Mouse (Mus musculus) right cerebral cortex, postnatal 4 days (tissue): Measurements from ENCODE around the gene Hspa2.

ENCODE experiments used
- DNase-seq: peaks from one replicate; pipeline ENCODE4 v3.0.0-alpha.2; 2022

Gene Hspa2

DNA sequence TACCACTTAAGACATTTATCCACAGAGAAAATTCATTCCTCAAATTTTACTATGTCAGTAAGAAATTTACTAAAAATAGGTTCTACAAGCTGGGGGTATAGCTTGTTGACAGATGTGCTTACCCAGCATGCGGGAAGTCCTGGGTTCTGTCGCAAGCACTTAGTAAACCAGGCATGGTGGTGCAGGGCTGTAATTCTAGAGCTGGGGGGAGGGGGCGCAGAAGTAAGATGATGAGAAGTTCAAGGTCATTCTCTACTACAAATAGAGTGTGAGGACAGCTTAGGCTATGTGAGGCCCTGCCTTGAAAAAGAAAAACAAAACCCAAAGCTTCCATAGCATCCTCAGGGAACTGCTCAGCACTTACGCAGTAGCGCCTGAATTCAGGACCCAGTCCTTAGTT lies 25.4 kb upstream of the Hspa2 start:
- no peak for DNase-seq

DNA sequence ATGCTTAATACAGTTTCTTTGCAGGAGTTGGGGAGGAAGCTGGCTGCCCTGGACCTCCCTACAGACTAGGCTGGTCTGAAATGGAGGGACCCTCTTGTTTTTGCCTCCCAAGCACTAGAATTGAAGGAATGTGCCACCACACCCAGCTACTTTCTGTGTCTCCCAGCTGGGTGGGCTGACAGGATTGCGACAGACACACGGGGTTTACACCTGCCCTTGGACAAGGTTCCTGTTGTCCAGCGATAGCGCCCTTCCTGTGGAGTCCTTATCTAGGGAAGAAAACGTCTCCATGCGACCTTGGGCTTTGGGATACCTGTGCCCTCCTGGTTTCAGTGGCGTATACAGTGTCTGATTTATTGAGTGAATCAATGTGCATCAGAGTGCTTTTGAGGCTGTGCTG lies 23.8 kb upstream of the Hspa2 start:
- no peak for DNase-seq

DNA sequence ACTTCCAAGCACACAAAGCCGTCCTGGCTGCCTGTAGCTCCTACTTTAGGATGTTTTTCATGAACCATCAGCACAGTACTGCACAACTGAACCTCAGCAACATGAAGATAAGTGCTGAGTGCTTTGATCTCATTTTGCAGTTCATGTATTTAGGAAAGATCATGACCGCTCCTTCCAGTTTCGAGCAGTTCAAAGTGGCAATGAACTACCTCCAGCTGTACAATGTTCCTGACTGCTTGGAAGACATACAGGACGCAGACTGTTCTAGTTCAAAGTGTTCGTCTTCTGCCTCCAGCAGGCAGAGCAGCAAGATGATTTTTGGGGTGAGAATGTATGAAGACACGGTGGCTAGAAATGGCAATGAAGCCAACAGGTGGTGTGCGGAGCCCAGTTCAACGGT lies 18.6 kb upstream of the Hspa2 start:
- DNase-seq = no peak

DNA sequence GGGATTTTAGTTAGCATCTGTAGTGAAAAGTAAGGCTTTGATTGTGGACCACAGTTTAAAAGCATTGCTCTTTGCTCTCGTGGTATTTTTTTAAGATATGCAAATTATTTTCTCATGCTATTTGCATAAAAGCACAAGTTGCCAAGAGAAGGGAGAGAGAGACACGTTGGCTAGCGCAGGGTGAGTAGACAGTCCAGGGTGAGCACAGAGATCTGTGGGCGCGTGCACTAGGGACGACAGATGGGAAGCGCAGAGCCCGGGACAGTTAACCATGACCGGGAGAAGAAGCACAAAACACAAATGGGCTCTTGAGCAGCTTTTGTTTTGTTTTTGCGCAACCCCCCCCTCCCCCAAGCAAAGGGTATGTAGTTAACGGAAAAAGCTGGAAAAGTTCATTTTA lies 15.2 kb upstream of the Hspa2 start:
- no peak for DNase-seq

DNA sequence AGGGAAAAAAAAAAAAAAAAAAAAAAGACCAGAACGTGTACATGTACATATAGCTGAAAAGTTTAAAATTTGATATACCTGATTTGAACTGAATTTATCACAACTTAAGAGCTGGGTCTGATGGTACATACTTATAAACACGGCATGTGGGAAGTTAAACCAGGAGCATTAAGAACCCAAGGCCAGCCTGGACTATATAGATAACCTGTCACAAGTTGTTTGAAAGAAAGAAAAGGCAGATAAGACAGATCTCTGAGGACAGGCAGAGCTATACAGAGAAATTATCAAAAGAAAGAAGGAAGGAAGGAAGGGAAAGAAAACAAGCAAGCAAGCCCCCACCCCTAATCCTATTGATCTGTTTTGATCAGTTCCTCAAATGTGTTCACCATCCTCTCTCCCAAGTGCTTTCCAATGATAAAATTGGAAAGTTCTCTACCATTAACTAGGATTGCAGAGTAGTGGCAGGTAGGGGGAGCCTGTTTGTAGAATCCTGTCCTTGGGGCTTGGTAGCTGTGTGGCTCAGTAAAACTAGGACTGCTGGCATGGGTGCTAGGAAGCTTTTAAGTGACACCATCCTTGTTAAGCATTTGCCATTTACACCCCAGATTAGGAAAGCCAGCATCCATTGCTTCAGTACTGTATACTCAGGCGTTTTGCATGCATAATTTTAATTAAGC lies 12.2 kb upstream of the Hspa2 start:
- no peak for DNase-seq

DNA sequence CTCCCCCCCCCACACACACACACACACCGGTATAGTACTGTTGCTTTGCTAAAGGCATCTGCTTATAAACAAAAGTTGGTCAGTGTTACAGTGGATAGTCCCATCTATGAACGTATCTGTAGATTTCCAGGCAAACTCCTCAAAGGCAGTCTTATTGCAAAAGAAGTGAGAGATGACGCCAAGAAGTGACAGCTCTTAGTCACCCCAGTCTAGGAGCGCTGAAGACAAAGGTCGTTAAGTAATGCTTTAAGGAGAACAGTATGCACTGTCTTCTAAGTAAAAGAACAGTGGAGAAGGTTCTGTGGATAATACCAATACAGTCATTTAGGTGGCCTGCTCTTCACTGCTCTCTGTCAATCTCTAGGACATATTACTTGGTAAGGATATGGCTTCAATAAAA lies 11.0 kb upstream of the Hspa2 start:
- no peak for DNase-seq

DNA sequence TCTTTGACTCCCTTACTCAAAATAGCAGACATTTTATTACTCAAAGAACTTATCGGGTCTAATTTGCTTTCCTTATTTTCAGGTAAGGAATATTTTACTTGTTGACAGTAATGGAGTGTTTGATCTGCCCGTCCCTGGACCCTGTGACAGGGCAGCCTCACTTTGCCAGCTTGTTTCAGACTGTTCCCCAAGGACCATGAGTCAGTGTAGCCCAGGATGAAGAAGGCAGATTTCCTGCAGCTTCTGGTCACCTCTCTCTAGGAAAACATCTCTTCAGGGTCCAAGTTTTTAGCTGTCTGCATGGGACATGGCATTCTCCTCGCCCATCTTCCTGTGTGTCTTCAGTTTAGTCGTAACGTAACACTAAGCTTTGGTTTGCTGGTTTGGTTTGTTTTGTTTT lies 6.7 kb upstream of the Hspa2 start:
- DNase-seq = no peak

DNA sequence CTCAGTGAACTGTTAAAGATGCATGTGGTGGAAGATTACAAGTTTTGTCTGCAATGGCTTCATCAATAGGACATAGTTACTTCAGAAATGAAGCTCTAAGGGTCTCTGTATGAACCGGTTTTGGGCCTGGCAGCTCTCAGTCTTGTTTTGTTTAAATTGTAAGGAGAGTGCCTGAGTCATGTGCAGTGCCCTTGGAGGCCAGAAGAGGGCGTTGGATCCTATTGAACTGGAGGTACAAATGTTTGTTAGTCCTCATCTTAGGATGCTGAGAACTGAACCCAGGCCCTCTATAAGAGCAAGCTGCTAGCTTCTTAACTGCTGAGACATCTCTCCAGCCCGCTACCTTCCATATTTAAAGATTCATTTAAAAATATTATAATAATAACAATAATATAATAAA lies 2.3 kb upstream of the Hspa2 start:
- no peak for DNase-seq

DNA sequence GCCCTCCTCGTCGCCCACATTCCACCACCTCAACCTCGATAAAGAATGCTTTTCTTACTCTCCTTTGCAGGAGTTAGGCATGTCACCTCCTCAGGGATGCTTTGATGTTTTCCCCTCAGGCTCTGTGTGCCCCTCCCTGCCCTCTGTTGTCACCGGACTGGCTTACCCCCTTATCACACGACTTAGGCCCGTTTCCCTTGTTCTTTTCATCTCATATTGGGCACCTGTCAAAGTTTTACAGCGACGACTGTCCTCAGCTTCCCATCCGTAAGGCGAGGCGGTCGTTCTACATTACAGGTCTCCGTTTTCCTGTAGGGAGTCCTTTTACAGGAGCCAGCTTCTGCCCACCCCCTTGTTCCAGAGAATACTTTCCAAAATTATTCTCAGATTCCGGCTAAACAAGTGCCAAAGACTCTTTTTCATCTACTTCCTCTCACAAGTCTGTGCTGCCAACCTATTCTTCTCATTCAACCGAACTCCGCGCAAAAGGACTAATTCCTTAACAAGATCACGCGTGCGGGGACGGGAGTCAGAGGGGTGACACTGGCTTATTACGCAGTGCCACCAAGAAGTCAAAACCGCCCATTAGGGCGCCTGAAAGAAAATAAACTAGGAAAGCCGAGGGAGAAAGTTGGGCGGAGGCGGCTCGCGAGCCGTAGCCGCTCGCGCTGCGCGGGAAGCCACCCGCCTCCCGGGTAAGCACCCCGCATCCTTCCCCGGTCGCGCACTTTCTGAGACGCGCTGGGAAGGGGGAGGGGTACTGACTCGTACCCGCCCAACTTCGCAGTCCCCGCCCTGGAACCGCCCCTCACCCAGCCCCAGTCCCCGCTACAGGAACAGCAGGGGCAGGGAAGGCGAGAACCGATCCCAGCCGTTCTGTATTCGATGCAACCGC lies 738 bp upstream of the Hspa2 start:
- no peak for DNase-seq

DNA sequence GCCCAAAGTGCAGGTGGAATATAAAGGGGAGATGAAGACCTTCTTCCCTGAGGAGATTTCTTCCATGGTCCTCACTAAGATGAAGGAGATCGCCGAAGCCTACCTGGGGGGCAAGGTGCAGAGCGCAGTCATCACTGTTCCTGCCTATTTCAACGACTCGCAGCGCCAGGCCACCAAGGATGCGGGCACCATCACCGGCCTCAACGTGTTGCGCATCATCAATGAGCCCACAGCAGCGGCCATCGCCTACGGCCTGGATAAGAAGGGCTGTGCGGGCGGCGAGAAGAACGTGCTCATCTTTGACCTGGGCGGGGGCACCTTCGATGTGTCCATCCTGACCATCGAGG lies 833 bp downstream of the Hspa2 start:
- peak; percentile 18 for DNase-seq

DNA sequence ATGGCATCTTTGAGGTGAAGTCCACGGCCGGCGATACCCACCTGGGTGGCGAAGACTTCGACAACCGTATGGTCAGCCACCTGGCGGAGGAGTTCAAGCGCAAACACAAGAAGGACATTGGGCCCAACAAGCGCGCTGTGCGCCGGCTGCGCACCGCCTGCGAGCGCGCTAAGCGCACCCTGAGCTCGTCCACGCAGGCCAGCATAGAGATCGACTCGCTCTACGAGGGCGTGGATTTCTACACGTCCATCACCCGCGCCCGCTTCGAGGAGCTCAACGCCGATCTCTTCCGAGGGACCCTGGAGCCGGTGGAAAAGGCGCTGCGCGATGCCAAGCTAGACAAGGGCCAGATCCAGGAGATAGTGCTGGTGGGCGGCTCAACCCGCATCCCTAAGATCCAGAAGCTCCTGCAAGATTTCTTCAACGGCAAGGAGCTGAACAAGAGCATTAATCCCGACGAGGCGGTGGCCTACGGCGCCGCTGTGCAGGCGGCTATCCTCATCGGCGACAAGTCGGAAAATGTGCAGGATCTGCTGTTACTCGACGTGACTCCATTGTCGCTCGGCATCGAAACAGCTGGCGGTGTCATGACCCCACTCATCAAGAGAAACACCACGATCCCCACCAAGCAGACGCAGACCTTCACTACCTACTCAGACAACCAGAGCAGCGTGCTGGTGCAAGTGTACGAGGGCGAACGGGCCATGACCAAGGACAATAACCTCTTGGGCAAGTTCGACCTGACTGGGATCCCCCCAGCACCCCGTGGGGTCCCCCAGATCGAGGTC lies 1.4 kb downstream of the Hspa2 start:
- peak; percentile 36 for DNase-seq

DNA sequence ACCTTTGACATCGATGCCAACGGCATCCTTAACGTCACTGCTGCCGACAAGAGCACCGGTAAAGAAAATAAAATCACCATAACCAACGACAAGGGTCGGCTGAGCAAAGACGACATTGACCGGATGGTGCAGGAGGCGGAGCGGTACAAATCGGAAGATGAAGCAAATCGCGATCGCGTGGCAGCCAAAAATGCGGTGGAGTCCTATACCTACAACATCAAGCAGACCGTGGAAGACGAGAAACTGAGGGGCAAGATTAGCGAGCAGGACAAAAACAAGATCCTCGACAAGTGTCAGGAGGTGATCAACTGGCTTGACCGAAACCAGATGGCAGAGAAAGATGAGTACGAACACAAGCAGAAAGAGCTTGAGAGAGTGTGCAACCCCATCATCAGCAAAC lies 2.0 kb downstream of the Hspa2 start:
- DNase-seq = no peak

DNA sequence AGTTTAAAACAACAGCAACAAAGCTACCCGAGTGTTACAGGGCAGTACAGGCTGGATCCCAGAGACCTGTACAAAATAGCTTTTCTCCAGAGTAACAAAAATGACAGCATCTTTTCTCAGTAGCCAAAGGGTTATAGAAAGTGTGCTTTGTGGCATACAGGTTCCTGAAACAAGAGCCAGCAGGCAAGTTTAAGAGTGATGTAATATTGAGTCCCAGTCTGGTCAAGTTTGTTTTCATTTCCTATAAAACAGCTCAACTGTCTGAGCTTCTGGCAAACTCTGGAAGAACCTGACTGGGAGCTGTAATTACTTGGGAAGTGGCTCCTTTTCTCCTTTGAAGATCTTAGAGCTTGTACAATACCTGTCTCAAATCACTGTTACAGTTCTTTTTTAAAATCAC lies 3.2 kb downstream of the Hspa2 start:
- no peak for DNase-seq

DNA sequence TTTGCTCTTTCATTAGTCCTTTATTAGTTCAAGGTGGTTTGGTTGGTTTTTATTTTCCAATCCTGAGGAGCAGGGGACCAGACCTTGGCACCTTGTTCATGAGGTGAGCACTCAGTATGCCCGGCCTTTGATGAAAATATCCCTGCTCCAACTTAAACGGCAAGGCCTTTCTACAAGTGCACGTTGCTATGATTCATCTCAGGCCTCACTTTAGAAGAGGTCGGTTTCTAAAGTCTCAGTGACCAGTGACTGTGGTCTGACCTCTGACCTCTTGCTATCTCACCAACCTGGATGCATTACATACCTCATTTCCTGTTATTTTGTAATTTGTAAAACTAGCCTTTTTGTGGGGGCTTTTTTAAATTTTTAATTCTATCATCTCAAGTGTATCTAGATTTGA lies 5.2 kb downstream of the Hspa2 start:
- DNase-seq = no peak

DNA sequence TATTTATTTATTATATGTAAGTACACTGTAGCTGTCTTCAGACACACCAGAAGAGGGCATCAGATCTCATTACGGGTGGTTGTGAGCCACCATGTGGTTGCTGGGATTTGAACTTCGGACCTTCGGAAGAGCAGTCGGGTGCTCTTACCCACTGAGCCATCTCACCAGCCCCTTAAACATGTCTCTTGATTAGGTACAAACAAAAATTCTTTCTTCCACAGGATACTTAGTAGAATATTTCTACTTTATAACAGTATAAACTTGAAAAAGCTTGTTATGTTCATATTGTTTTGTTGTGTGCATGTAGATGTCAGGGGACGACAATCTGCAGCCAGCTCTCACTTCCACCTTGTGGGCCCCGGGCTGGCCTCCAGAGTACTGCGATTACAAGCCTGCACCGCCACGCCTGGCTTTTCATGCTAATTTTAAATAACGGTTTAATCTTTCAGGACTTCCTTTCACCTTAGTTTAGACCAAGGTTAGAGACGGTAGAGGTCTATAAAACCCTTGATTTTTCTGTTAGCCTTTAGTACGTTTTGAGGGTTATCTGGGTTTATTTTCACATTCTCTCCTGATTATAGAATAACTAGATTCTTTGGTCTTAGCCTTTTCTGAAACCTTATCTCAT lies 11.5 kb downstream of the Hspa2 start:
- DNase-seq = no peak

DNA sequence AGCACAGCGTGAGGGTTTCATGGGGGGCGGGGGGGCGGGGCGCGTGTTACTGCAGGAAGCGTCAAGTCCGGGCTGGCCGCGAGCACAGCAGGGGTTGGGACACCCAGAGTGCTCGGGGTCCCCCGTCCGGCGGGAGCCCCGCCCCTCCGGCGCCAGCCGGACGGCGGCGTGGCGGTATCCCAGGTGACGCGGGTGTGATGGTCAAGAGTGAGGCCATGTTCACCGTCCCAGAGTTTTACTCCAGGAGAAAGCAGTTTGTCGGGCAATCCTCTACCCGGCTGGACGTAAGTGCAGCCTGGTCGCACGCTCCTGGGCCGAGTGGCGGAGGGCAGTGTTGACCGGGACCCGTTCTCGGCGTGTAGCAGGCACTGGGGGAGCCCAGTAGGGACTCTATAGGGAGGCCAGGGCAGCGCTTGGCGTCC lies 13.5 kb downstream of the Hspa2 start, which contains the start of gene Ppp1r36:
Gene Ppp1r36 (plus strand): TSS at position 106 of the 422 bp plus-strand sequence.
- DNase-seq = no peak

DNA sequence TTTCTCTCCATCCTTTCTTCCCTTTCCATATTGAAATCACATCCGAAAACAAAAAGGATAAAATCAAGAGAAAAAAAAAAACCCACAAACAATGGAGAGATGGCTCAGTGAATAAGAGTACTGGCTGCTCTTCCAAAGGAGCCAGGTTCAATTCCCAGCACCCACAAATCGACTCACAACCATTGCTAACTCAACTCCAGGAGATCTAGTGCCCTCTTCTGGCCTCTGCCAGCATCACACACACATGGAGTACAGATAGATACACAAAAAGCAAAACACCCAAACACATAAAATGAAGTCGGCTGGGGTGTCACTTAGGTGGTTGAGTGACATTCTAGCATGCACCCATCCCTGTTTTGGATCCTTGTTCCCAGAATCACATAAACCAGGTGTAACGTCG lies 14.4 kb downstream of the Hspa2 start:
- no peak for DNase-seq

DNA sequence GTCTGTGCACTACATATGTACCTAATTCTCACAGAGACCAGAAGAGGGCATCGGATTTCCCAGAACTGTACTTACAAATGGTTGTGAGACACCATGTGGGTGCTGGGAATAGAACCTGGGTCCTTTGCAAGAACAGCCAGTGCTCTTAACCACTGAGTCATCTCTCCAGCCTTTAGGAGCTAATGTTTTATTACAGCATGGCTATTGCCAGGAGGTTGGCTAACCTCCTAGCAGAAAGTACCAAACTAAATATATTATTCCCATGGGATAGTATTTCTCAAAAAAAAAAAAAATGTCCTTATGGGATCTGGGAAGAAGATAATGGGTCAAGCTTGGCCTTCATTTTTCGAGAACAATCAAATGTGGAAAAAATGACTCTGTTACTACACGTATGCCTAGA lies 21.3 kb downstream of the Hspa2 start:
- DNase-seq = no peak

DNA sequence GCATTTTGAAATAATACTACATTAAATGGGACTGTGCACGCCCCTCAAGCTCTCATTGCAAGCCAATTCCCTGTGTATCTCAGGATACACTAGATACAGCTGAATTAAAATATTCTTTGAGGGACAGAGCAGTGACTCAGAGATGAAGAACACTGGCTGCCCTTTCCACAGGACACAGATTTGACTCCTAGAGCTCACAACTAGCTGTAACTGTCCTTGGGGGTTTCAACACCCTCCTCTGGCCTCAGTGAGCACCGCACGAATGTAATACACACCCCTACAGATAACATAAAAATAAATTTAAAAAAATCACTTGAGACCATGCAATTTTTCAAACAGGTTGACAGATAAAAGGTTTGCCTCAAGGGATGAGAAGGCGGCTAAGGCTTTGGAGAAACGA lies 23.6 kb downstream of the Hspa2 start:
- no peak for DNase-seq

DNA sequence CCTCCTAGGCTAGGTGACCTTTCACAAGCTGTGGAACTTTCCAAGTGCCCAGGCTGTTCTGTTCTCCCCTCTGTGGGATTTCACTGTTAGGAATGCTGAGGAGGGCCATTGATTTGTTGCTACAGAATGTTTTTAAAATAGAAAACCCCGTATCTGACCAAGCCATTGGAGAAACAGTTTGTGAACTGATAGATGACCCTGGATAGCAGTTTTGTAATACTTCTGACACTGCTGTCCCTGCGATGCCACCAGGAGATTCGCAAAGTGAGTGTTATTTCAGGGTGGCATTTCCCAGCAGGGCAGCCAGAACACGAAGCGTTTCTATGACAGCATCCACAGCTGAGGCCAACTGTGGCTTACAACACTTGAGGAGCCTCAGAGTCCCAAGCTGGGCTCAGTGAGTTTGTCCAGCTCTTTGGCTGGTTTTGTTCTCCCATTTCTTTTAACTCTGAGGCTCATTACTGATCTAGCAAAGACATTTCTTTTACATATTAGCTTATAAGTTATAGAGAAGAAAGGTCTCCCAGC lies 27.0 kb downstream of the Hspa2 start:
- DNase-seq = peak; percentile 7

DNA sequence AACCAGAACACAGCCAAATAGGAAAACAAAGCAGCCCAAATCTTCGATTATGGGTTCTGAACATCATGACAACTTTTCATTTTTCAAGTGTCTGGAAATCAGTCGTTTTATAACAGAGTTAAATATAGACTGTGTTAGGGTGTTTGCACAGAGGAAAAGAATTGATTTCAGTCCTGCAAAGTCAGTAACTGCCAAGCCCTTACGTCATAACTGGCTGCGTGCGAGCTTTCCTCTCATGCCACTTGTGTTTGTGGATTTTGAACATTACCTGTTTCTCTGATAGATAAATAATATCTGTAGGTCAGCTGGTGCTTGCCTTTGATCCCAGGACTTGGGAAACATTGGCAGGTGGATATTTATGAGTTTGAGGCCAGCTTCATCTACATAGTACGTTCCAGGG lies 27.5 kb downstream of the Hspa2 start:
- DNase-seq = no peak

DNA sequence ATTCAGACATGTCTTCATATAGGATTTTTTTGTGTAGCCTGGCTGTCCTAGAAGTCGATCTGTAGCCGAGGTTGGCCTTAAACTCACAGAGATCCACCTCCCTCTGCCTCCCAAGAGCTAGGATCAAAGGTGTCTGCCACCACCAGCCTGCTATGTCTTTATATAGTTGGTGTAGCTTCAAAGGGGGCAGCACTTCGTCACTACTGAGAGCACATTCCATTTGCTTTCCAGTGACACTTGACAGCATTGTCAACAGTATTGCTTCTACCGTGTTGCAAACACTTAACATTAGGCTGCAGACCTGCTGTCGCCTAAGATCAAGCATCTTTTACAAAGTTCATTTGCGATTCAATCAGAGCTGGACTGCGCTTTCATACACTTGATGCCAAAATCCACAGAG lies 30.1 kb downstream of the Hspa2 start:
- DNase-seq = no peak

DNA sequence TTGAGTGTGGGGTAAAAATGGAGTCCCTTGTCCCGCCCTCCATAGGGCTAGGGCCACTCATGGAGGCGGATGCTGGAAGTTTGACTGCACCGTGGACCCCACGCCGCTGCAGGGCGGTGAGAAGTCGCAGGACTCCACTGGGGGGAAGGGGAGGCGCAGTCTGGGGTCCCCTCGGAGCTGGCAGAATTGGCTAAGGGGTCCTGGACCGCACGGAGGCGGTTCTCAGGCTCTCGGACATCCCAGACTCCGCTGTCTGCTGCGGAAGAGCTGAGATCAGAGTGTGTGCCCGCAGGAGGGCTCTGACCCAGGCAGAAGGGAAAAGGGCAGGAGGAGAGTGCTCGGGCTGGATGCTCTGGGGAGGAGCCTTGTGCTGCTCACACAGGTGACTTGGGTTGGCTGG lies 31.1 kb downstream of the Hspa2 start:
- no peak for DNase-seq
